Mouse (Mus musculus) G1E (cell line): ENCODE measurements around the gene Gprin3. TPM values are rescaled to one million over a fixed set of nuclear protein-coding genes. Genes with fewer than 3 reads are reported as not detected.

Experiments
- ATAC-seq: 2 replicates; pipeline ENCODE4 v1.8.0; 2016; ENCODE audit warnings: mild to moderate bottlenecking; ENCODE audit not compliant: insufficient number of reproducible peaks, poor library complexity, low FRiP score, severe bottlenecking; ENCODE audit errors: extremely low read depth
- DNase-seq: peaks from one replicate; pipeline ENCODE4 v3.0.0; 2012; ENCODE audit warnings: low spot score
- H3K27me3 ChIP-seq: 2 replicates; pipeline ENCODE4 v1.6.1; 2012; ENCODE audit warnings: mild to moderate bottlenecking, low read length, inconsistent platforms; ENCODE audit not compliant: insufficient read depth
- H3K36me3 ChIP-seq: replicated peaks from 2 replicates; pipeline ENCODE3; 2012; ENCODE audit warnings: mild to moderate bottlenecking, inconsistent platforms
- H3K4me1 ChIP-seq: 2 replicates; pipeline ENCODE4 v1.6.1; 2012; ENCODE audit warnings: low read depth, low read length, inconsistent platforms, mixed read lengths; ENCODE audit not compliant: insufficient read depth
- H3K4me3 ChIP-seq: 2 replicates; pipeline ENCODE4 v1.5.1; 2012; ENCODE audit warnings: low read depth, mild to moderate bottlenecking, inconsistent platforms, low read length, moderate library complexity, mixed read lengths
- H3K9me3 ChIP-seq: replicated peaks from 2 replicates; pipeline ENCODE4 v1.6.1; 2012; ENCODE audit warnings: inconsistent platforms
- CTCF ChIP-seq: IDR thresholded peaks from 2 replicates; pipeline ENCODE4 v1.5.1; 2012; ENCODE audit warnings: low read depth, low read length, inconsistent platforms, mixed read lengths
- GATA1 ChIP-seq: IDR thresholded peaks from 2 replicates; pipeline ENCODE4 v1.6.1; 2012; ENCODE audit warnings: borderline replicate concordance, low read length, inconsistent platforms, mixed read lengths
- GATA2 ChIP-seq: IDR thresholded peaks from 2 replicates; pipeline ENCODE4 v1.6.1; 2012; ENCODE audit warnings: low read depth, low read length, inconsistent platforms, borderline replicate concordance
- POLR2AphosphoS5 ChIP-seq: IDR thresholded peaks from 2 replicates; pipeline ENCODE4 v1.6.1; 2012; ENCODE audit warnings: low read depth, low read length, inconsistent platforms; ENCODE audit not compliant: insufficient replicate concordance
- TAL1 ChIP-seq: conservative IDR thresholded peaks from 2 replicates; pipeline ENCODE4 v1.6.1; 2012; ENCODE audit warnings: low read depth, low read length, inconsistent platforms, mixed read lengths
- polyA plus RNA-seq: library from polyadenylated mRNA; stranded (reverse); fragments of >175 nt; gene quantifications from 2 replicates; pipeline ENCODE4 v1.2.3, GENCODE M21; 2012
- total RNA-seq, 2 experiments: library from RNA; stranded (forward) in 1 of 2; stranded (reverse) in 1 of 2; fragments of 200-1000 nt in 1 of 2; fragments of >200 nt in 1 of 2; fragmentation: Nextera tagmentation in 1 of 2; gene quantifications; 2 replicates each; pipeline ENCODE4 v1.2.3; 2014 to 2017

The Gprin3 gene
- total and polyA plus RNA-seq, 3 experiments: 0.11 TPM; not detected in 2

GRCm38 (mm10) chr6:59354943-59355342 is 71.2 kb downstream of the Gprin3 start:
- Histone ChIP-seq H3K4me3 (no peak overlapping the region), H3K36me3 (no peaks in the 10 kb centered on the region), H3K27me3 (no peaks in the 10 kb centered on the region), H3K9me3 (no peaks in the 10 kb centered on the region), H3K4me1 (no peaks in the 10 kb centered on the region)
- DNase-seq (no peak), ATAC-seq (no peak)
- TF ChIP-seq GATA2 (no peak), GATA1 (no peak), POLR2AphosphoS5 (no peak), TAL1 (no peak)

DNA sequence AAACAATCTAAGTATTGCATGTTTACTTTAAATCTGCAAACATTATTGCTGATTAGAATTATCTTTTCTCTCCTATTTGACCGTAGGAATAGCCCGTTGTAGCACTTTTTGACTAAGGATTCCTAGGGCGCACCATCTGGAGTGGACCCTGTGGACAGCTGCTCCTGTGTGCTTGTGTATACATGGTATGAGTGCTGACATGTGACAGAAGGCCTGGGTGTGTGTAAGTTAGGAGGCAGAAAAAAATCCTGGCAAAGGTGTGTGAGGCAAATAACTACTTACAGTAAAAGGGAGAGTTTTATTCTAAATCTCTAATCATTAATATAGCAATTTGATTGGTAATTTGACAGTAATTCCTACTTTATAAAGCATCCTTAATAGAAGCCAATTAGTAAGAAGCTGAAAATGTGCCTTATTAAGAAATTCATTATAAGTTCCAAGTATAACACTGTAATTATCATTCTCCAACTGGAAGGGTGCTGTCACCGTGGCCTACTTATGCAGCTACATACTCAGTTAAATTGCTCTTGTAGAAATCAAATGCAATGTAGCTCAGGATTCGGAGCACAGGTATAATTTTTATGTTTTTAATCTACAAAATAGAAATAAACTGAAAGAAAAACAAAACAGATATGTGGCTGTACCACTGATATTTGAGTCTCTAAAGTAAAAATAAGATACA is 74.8 kb downstream of the Gprin3 start:
- Histone ChIP-seq H3K9me3 (no peaks in the 10 kb centered on the region), H3K27me3 (no peaks in the 10 kb centered on the region), H3K4me1 (no peaks in the 10 kb centered on the region), H3K36me3 (no peaks in the 10 kb centered on the region), H3K4me3 (no peak overlapping the region)
- no peak for DNase-seq
- no peak for TF ChIP-seq GATA1
- TF ChIP-seq TAL1: no peak
- TF ChIP-seq CTCF: no peak
- TF ChIP-seq GATA2: no peak
- TF ChIP-seq POLR2AphosphoS5: no peak
- ATAC-seq: no peak

DNA sequence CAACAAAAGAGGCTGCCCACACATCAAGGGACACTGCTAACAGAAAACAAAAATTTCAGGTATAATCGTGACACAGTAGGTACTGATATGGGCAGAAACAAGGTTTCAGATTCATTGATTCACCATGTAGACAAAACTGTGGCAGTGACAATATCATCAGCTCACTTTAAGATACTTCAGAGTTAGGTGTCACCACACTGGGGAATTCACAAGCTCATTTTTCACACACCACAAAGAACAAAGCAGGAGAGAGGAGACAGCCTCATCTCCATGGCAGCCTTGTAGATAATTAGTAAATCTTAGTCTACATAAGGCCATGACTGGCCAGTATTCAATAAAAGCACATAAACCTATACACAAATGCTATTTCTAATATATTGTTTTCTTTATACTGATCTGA is 77.4 kb downstream of the Gprin3 start:
- Histone ChIP-seq H3K27me3 (no peaks in the 10 kb centered on the region), H3K9me3 (no peaks in the 10 kb centered on the region), H3K4me1 (no peaks in the 10 kb centered on the region), H3K4me3 (no peak overlapping the region), H3K36me3 (no peaks in the 10 kb centered on the region)
- DNase-seq (no peak), ATAC-seq (no peak)
- no peak for TF ChIP-seq CTCF
- no peak for TF ChIP-seq GATA2
- no peak for TF ChIP-seq POLR2AphosphoS5
- no peak for TF ChIP-seq TAL1
- TF ChIP-seq GATA1: no peak

GRCm38 (mm10) chr6:59341146-59341545 is 84.9 kb downstream of the Gprin3 start:
- ATAC-seq (no peak), DNase-seq (no peak)
- Histone ChIP-seq H3K4me1 (no peaks in the 10 kb centered on the region), H3K9me3 (no peaks in the 10 kb centered on the region), H3K4me3 (no peak overlapping the region), H3K36me3 (no peaks in the 10 kb centered on the region), H3K27me3 (no peaks in the 10 kb centered on the region)
- TF ChIP-seq CTCF: no peak
- no peak for TF ChIP-seq GATA2
- no peak for TF ChIP-seq TAL1
- TF ChIP-seq POLR2AphosphoS5: no peak
- no peak for TF ChIP-seq GATA1

DNA sequence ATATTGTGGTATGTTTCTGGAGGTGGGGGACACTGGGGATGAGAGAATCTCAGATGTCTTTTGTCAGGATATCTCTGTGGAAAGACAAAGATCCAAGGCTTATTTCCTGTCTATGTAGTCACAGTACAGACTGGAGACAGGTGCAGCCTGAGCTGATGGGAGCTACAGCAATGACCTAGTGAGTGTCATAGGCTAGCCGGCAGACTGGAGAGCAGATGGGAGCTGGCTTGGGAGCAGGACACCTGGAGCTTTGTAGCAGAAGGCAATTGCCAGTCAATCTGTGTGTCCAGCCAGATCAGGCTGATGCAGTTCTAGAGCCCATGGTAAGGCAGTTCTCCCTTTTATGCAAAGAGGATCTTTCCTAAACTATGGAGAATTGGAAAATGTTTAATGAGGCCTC is 97.8 kb downstream of the Gprin3 start:
- Histone ChIP-seq H3K9me3 (no peaks in the 10 kb centered on the region), H3K27me3 (no peaks in the 10 kb centered on the region; the same call in 1 of the 2 replicates)

DNA sequence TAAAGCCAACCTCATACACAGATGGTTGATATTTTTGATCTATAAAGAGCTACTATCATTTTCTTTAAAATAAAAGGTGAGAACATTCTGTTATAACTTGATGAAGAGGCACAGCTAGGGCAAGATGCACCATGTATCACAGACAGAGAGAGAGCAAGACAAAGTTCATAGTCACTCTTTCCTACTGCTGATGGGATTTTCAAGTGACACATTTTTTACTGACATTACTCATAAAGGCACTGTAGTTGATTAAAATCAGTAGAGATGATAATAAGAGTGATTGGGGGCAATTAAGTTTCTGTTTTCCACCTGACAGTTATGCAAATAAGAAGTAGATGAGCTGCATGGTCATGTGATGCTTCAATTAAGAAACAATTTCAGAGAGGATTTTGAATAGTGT is 110.2 kb downstream of the Gprin3 start:
- H3K27me3 ChIP-seq: no peaks in the 10 kb centered on the region

More for the DNA sequence above, 97.8 kb downstream of the Gprin3 start:
- Histone ChIP-seq H3K4me1 (no peaks in the 10 kb centered on the region), H3K4me3 (no peak overlapping the region), H3K36me3 (no peaks in the 10 kb centered on the region)
- no peak for ATAC-seq
- DNase-seq: no peak
- TF ChIP-seq GATA2 (no peak), POLR2AphosphoS5 (no peak), TAL1 (no peak), GATA1 (no peak), CTCF (no peak)

More for the DNA sequence above, 110.2 kb downstream of the Gprin3 start:
- DNase-seq (no peak), ATAC-seq (no peak)
- Histone ChIP-seq H3K4me3 (no peak overlapping the region), H3K9me3 (no peaks in the 10 kb centered on the region), H3K36me3 (no peaks in the 10 kb centered on the region), H3K4me1 (no peaks in the 10 kb centered on the region)
- TF ChIP-seq TAL1 (no peak), POLR2AphosphoS5 (no peak)
